Mouse (Mus musculus) embryonic stem cell, embryonic (primary cell): ENCODE measurements around the gene Pcca.

Experiments used
- CTCF ChIA-PET, 4 experiments: fragments of 300-600 bp in 2 of 4; fragments of 350-600 bp in 2 of 4; sonication (Branson Sonifier 250); formaldehyde crosslinking; loops; one replicate each; lab custom pipeline; 2022; ENCODE audit warnings: inconsistent platforms in 2 of 4; lab: Charles Lee
- POLR2A ChIA-PET, 4 experiments: fragments of 300-600 bp in 2 of 4; fragments of 350-600 bp in 2 of 4; sonication (Branson Sonifier 250); formaldehyde crosslinking; loops; one replicate each; lab custom pipeline; 2022; ENCODE audit warnings: antibody characterized with exemption in 4 of 4, inconsistent platforms in 1 of 4; lab: Charles Lee

Gene Pcca

GRCm38 (mm10) chr14:122905007-122905406, 370.9 kb downstream of the Pcca start:
- CTCF ChIA-PET: no interaction called here

GRCm38 (mm10) chr14:122908075-122908474, 374.0 kb downstream of the Pcca start:
- CTCF ChIA-PET: interaction anchor here in 1 of 4 experiments (0.6 kb wide), 1 partner anchor 1129 kb away, joined by 3 read pairs; no protein-coding TSS in a partner anchor
- POLR2A ChIA-PET: interaction anchor here in 2 of 4 experiments (0.7 kb wide), 2 partner anchors 13 to 606 kb away, joined by 3 to 5 read pairs; no protein-coding TSS in a partner anchor

More at GRCm38 (mm10) chr14:122905007-122905406, 370.9 kb downstream of the Pcca start:
- POLR2A ChIA-PET: interaction anchor here in 1 of 4 experiments (1.2 kb wide), 1 partner anchor 23 kb away, joined by 3 read pairs; no protein-coding TSS in a partner anchor

GRCm38 (mm10) chr14:122909368-122910091, 375.4 kb downstream of the Pcca start:
- POLR2A ChIA-PET: interaction anchor here in 1 of 4 experiments (1.1 kb wide), 1 partner anchor 639 kb away, joined by 3 read pairs; no protein-coding TSS in a partner anchor
- CTCF ChIA-PET: no interaction called here

- POLR2A ChIA-PET: interaction anchor here in 1 of 4 experiments (1.4 to 2.3 kb wide), 4 partner anchors 8 to 72 kb away, joined by 3 to 12 read pairs (median 8); partner anchors contain the start of gene Tmtc4
- CTCF ChIA-PET: no interaction called here
Observed at GRCm38 (mm10) chr14:122911265-122911664, 377.1 kb downstream of the Pcca start.

DNA sequence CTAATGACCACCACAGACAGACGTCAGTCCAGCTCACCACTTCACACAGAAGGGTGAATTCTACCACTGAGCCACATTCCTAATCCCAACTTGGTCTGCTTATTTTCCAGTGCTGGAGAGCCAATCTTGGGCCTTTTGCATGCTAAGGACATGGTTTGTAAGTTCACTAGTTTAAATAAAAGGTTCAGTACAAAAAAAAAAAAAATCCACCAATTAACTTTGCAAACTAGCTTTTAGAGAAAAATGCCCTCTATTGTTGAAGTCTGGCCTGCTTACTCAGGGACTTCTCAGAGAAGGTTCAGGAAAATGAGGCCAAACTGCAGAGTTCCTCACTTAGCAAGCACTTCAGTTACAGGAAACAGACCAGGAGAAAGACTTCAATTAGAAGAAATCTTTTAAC, 378.0 kb downstream of the Pcca start:
- ChIA-PET CTCF (interaction anchor here (0.6 to 1.0 kb wide), 11 partner anchors 24 to 1323 kb away, joined by 3 to 6 read pairs (median 4); no protein-coding TSS in a partner anchor), POLR2A (interaction anchor here (0.6 to 2.3 kb wide), 49 partner anchors 9 to 1639 kb away, joined by 3 to 12 read pairs (median 4); partner anchors contain the start of gene Tmtc4 (in 1 of the 4))

DNA sequence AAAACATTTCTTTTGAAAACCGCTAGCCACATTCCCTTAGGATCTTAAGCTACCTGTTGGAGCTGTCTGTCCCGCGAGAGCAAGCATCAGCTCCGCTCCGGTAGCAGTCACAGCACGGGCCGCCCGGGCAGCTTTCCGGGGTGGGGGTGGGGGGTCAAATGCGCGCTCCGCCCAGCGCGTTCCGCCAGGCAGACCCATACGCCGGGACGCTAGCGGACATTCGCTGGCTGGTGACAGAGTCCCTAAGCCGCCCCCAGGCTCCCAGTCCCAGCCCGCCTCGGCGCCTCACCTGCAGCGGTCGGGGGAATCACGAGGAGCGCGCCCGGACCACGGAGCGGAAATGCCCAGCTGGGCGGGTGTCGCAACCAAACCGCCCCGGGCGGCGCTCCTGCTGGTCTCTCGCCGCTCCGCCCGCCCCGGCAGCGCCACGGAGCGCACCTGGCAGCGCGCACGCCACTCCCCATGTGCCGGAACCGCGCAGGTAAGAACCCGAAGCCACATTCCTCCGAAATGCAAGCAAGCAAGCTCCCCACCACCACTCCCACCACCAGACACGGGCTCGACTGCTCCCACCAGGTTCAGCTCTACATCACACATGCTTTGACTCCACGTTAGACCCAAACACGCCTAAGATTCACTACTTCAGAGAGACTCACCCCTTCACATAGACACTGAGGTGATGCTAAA, 378.8 kb downstream of the Pcca start:
- POLR2A ChIA-PET: interaction anchor here (0.5 to 2.3 kb wide), 54 partner anchors 8 to 1511 kb away, joined by 3 to 12 read pairs (median 4); partner anchors contain the start of gene Tmtc4 (in 1 of the 4)
- CTCF ChIA-PET: interaction anchor here (0.6 to 1.0 kb wide), 13 partner anchors 25 to 1324 kb away, joined by 3 to 6 read pairs (median 4); no protein-coding TSS in a partner anchor

DNA sequence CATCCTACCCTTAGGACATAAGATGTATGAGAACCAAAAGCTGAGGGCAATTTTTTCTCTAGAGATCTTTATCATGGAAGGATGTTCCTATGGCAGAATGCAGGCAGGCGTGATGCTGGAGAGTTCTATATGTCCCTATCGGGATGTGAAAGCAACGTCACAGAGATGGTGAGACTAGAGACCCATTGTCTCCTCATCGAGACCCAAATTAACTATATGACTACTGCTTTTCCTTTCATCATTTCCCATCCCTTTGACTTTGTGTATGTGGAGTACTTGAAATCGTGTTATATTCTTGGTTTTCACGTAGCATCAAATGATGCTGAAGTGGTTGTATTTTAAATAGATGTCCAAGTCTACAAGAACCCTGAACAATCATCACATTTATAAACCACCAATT, 379.5 kb downstream of the Pcca start, which contains the start of gene Ggact:
Ggact (minus strand) TSS at position 101 of the 400 bp plus-strand sequence.
- POLR2A ChIA-PET: interaction anchor here in 3 of 4 experiments (0.7 to 2.3 kb wide), 17 partner anchors 11 to 808 kb away, joined by 3 to 12 read pairs (median 5); partner anchors contain the start of gene Tmtc4 (in 1 of the 3)

GRCm38 (mm10) chr14:122917676-122918075, 383.6 kb downstream of the Pcca start:
- CTCF ChIA-PET: no interaction called here
- POLR2A ChIA-PET: no interaction called here

More for the DNA sequence above, 379.5 kb downstream of the Pcca start, which contains the start of gene Ggact:
- CTCF ChIA-PET: interaction anchor here in 2 of 4 experiments (0.8 to 0.9 kb wide), 2 partner anchors 692 to 723 kb away, joined by 3 read pairs; no protein-coding TSS in a partner anchor

DNA sequence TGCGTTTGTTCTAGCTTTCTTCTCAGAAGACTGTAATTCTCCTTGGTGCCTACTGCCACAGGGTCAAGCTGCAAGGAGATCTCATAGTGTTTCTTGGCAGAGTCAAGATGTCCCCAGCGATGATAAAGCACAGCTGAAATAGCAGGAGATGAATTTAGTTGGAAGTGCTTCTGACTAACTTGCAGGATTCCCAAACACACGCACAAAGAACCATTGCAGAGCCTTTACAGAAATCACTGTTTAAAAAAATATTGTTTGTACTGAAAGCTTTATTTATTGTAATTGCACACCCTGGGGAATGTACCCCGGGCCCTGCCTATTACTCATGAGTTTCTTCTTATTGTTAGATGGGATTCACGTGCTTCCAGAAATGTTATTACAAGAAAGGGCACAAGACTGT, 385.9 kb downstream of the Pcca start:
- CTCF ChIA-PET: interaction anchor here in 1 of 4 experiments (0.6 kb wide), 1 partner anchor 651 kb away, joined by 7 read pairs; no protein-coding TSS in a partner anchor
- POLR2A ChIA-PET: interaction anchor here in 1 of 4 experiments (2.5 kb wide), 1 partner anchor 8 kb away, joined by 12 read pairs; no protein-coding TSS in a partner anchor

GRCm38 (mm10) chr14:122936460-122936859, 402.3 kb downstream of the Pcca start:
- ChIA-PET POLR2A (interaction anchor here in 1 of 4 experiments (1.7 kb wide), 1 partner anchor 24 kb away, joined by 5 read pairs; no protein-coding TSS in a partner anchor), CTCF (no interaction called here)
